Mouse (Mus musculus) testis, postnatal 14 days (tissue): ENCODE data around the gene Gm8693.
"Not testable (repeated sequence)": the region's sequence is repeated elsewhere in the genome, so short reads cannot be mapped to it uniquely, and the experiment has no call there.

Source experiments
- DNase-seq: peaks from one replicate; pipeline ENCODE4 v3.0.0; 2021; ENCODE audit warnings: low spot score

Gm8693 gene

DNA sequence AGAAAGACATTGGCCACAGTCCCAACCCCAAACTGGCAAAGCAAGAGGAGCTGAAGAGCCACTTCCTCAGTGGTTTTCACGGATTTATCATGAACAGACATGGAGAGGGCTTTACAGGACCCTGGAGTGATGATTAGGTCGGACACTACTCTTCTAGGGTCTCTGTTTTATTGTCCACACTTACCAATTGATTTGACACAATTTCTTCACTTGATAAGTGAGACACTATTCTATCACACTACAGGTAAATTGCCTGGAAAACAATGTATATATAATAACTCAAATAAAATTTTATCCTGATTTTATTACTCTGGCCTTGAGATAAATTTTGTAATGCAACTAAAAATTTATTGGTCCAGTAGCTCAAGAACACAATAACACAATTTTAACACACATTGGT is at the start of gene Gm8693:
Gm8693 (minus strand) TSS at position 101 of the 400 bp plus-strand sequence.
- not testable (repeated sequence) for DNase-seq

DNA sequence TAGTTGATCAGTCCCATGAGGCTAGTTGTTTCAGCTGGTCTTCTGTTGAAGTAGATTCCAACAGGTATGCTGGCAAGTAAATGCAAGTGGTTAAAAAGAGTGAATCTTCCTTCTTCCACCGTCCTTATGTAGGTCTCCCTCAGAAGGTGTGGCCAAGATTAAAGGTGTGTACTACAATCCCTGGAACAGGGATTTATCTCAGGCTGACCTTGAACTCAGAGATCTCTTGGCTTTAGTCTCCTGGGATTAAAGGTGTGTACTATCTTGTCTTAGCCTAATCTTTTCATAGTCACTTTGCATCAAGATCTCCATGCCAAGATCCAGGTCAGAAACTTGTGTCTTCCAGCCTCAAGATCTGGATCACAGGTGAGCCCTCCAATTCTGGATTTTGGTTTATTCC is 27.5 kb upstream of the Gm8693 start, which contains the start of gene Gm4567:
Gm4567 (minus strand) TSS at position 101 of the 400 bp plus-strand sequence.
- not testable (repeated sequence) for DNase-seq

- not testable (repeated sequence) for DNase-seq
These were observed 34.4 kb downstream of the Gm8693 start, which contains the start of gene Vmn1r155 for GRCm38 (mm10) chr7:22657718-22658117. Gene Vmn1r155, plus strand, starts transcription at chr7:22658018.
